Mouse (Mus musculus) kidney, postnatal 36 days (tissue): ENCODE data around the gene Olfr1166.
"Not testable (repeated sequence)": the region's sequence is repeated elsewhere in the genome, so short reads cannot be mapped to it uniquely, and the experiment has no call there.

Source experiments
- DNase-seq, 2 experiments: peaks; one replicate each; pipeline ENCODE4 v3.0.0; 2021 to 2022; ENCODE audit warnings: mixed read lengths in 2 of 2

Olfr1166 gene

GRCm38 (mm10) chr2:88128172-88128571, at the start of gene Olfr1166:
Gene Olfr1166, minus strand, starts transcription at chr2:88128272.
- no peak for DNase-seq

GRCm38 (mm10) chr2:88155093-88155492, 27.0 kb upstream of the Olfr1166 start, which contains the start of gene Olfr1167:
Gene Olfr1167, minus strand, starts transcription at chr2:88155193.
- DNase-seq, result not testable (repeated sequence)

GRCm38 (mm10) chr2:88093866-88094265, 34.2 kb downstream of the Olfr1166 start, which contains the start of gene Olfr1164:
Gene Olfr1164, minus strand, starts transcription at chr2:88093966.
- DNase-seq, result no peak
